Mouse (Mus musculus) megakaryocyte, embryonic 14.5 days (primary cell): ENCODE data around the gene Atpaf2.

Source experiments
- FLI1 ChIP-seq: IDR thresholded peaks from 2 replicates; pipeline ENCODE4 v1.6.1; 2012; ENCODE audit warnings: low read length, inconsistent platforms, mixed read lengths
- GATA1 ChIP-seq: IDR thresholded peaks from 3 replicates; pipeline ENCODE4 v1.6.1; 2012; ENCODE audit warnings: mixed read lengths, low read length, inconsistent platforms, borderline replicate concordance

DNA sequence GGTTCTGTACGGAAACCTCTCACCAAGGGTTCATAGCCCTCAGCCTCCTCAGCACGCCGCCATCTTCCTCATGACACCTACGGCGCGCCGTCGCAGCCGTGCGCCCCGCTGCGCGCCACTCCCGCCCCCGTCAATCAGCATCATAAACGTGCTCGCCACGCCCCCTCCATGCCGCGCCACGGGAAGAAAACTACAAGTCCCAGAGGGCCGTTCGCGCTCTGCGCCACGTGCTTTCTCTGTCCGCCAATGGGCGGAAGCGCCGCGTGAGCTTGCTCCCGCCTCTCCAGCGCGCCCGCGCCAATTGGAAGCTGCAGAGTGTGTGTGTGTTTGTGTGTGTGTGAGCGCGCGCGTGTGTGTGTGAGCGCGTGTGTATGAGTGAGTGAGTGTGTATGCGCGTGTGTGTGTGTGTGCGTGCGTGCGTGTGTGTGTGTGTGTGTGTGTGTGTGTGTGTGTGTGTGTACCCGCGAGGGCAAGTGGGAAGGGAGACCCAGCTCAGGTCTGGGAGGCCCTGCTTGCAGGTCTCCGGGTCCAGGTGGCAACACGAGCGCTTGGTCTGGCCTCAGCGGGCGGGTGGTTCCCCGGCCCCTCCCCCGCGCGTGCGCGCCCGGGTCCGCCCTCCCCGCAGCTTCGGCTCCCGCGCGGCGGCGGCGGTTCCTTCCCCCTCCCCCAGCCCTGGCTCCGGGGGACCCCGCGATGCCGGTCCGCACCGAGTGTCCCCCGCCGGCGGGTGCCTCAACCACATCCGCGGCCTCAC lies 1.1 kb downstream of the Atpaf2 start, which contains the start of gene Gid4:
- no peak for TF ChIP-seq GATA1
- no peak for TF ChIP-seq FLI1
